Mouse (Mus musculus): ENCODE results near the gene Fam186a.
A peak's percentile ranks its signal among the peaks of the same experiment; 100 is the strongest.
"Not testable (repeated sequence)": the region's sequence is repeated elsewhere in the genome, so short reads cannot be mapped to it uniquely, and the experiment has no call there.

Gene Fam186a

DNA sequence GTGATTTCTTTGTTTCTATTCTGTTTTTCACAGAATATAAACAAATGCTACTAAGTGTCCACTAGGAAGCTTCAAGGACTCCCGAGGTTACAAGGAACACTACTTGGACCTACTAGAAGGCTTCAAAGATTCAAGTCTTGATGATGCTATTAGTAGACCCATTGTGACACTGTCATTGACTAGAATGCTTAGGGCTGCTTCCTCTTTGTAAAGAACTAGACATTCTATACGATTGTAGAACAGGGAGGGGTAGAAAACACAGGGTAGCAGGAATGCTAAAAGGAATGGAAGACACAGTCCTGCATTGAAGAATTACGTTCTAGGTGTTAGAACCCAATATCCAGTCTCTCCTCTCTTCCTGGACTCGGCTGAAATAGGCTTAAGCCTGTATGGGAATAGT is at the start of gene Fam186a:
Gene Fam186a, minus strand, starts transcription at position 101 of the 400 bp plus-strand sequence.
- DNase-seq: no peak

DNA sequence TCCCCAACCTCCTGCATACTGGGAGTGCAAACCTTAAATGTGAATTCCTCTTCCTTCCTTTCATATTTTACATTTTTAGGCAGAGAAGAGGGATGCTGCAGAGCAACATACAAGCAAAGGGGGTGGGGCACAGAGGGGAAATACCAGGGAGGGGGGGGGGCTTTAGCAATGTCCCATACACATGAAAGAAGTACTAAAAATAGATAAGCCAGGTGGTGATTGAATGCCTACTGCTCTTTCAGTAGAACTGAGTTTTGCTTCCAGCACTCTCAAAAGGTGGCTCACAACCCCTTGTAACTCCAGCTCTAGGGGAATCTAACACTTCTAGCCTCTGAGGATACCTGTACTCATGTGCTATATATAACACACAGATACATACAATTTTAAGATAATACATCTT is 39.3 kb upstream of the Fam186a start:
- no peak for DNase-seq

GRCm38 (mm10) chr15:100004677-100005273 is 37.9 kb upstream of the Fam186a start:
- DNase-seq: no peak

DNA sequence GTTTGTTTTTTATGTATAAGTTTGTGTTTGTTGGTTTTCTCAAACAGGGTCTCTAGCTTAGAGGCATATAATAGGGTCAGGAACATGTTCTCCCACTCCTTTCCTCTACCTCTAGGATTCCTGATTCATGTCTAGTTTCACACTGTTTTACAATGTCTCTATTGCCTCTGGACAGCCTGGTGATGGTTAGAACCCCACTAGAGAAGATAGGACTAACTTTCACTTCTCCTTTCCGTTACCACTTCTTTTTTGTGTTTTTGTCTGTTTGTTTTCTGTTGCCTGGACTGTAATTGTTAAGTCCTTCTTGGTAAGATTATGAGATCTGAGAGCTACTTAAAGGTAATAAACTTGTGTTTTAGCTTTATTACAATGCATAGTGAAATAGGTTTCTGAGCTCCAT is 32.5 kb upstream of the Fam186a start:
- no peak for DNase-seq

DNA sequence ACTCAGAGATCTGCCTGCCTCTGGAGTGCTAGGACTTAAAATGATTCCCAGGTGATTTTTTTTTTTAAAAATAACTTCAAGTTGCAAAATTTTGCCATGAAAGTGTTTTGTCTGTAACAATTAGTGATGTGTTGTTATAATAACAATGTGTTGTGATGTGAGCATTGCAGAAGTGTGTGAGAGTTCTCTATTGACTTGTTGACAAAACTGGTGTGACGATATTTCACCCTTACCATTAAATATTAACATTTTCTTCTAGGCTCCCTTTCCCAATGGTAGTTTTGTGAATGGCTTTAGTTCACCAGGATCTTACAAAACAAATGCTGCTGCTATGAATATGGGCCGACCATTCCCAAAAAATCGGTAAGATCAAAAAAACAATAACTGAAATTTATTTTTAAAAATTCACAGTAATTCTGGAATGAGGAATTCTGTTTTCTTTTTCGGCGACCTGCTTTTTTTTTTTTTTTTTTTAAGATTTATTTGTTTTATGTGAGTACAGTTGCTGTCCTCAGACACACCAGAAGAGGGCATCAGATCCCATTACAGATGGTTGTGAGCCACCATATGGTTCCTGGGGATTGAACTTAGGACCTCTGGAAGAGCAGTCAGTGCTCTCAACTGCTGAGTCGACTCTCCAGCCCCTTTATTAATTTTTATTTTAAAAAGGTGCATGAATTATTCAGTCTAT is 30.4 kb upstream of the Fam186a start:
- no peak for DNase-seq

GRCm38 (mm10) chr15:99993100-99993499 is 26.2 kb upstream of the Fam186a start:
- no peak for DNase-seq

GRCm38 (mm10) chr15:99979715-99980114 is 12.9 kb upstream of the Fam186a start:
- DNase-seq: no peak

DNA sequence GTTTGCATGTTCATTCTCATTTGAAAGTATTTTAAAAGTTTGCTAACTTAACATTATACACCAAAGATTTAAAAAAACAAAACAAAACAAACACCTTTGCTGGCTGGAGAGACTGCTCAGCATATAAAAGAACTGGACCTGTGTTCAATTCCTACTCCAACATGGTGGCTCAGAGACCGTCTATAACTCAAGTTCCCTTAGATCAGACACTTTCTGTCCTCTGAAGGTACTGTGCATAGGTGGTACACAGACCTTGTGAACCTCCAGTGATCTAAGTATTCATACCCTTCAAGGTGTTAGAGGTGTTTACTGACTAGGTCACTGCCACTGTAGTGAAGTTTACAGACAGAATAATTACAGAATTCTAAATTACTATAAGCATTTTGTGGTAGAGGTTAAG is 12.4 kb upstream of the Fam186a start:
- no peak for DNase-seq

DNA sequence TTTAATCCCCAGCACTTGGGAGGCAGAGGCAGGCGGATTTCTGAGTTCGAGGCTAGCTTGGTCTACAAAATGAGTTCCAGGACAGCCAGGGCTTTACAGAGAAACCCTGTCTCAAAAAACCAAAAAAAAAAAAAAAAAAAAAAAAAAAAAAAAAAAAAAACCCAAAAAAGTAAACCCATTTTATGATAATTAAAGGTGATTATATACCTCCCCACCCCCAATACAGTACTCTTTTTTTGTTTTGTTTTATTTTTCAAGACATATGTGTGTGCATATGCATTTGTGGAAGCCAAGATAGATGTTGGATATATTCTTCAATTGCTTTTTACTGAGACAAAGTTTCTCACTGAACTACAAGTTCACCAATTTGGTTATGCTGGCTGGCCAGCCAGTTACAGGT is 9.3 kb upstream of the Fam186a start:
- DNase-seq: not testable (repeated sequence)

DNA sequence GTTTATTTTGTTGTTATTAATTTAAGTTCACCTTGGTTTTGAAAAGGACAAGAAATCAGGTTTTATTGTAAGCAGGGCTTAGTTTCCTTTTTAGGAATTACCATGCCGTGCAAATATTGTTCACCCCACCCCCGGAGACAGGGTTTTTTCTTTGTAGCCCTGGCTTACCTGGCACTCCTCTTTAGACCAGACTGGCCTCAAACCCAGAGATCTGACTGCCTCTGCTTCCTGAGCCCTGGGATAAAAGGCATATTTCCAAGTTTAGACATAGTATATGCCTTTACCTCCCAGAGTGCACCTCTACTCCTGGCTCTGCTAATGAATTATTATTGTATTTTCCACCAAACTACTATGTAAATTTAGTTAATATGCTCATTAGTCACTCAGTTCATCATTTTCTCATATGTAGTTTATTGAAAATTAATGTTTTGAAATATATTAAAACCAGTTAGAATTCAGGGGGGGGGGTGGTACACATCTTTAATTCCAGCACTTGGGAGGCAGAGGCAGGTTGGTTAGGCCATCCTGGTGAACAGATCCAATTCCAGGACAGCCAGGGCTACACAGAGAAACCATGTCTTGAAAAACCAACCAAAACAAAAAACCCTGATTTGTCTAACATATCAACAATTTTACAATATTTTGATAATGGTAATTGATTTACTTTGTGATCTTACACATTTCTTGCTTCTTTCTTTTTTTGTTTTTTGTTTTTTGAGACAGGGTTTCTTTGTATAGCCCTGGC is 7.8 kb upstream of the Fam186a start:
- no peak for DNase-seq

GRCm38 (mm10) chr15:99972989-99973911 is 6.4 kb upstream of the Fam186a start:
- peak in 1 of 2 experiments; percentile 26 for DNase-seq

GRCm38 (mm10) chr15:99972361-99972988 is 5.6 kb upstream of the Fam186a start:
- DNase-seq: peak; percentile 96 to 98

GRCm38 (mm10) chr15:99970606-99971005 is 3.7 kb upstream of the Fam186a start:
- DNase-seq: no peak

GRCm38 (mm10) chr15:99969765-99970164 is 2.9 kb upstream of the Fam186a start, which contains the start of gene Larp4:
Larp4 (plus strand) TSS chr15:99970065.
- DNase-seq: not testable (repeated sequence)

DNA sequence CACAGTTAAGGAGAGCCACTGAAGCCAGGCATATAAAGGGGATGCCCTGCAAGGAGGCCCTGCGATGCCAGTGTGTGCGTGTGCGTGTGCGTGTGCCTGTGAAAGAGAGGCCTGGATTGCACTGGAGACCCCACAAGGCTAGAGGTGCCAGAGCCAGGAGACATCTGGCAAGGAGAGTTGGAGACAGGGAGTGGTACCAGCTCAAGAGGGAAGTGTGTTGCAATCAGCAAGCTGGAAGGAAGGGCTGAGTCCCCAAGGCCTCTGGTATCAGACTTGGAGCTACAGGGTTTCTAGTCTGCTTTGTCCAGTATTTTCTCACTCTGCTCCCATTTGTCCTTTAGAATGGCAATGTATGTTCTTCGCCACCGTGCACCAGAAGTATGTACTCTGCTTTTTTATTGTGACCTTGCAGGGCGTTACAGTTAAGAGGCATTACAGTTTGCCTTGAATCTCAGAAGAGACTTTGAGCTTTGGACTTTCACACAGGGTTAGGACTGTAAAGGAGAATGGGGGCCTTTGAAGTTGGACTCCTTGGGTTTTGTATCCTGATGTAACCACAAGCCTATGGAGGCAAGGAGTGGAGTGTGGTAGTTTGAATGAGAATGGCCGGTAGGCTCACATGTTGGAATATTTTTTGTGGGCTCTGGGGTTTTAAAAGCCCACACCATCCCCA is 1.6 kb downstream of the Fam186a start:
- DNase-seq: no peak

DNA sequence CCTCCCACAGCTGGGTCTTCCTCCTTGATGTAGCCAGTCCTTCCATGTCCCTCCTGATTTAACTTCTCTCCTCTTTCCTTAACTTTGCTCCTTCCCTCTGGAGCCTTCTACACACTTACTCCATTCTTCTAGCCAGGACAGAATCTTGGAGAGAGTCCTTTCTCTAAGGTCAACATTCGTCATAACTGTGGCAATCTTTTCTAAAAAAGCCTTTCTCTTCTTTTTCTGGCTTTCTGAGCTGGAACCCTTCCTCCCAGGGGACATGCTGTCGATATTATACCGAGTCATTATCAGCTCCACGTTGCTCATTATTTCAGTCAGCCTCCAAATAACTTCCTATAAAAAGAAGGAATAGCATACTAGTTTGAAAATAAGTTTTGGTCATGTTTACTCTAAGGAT is 11.5 kb downstream of the Fam186a start:
- no peak for DNase-seq

DNA sequence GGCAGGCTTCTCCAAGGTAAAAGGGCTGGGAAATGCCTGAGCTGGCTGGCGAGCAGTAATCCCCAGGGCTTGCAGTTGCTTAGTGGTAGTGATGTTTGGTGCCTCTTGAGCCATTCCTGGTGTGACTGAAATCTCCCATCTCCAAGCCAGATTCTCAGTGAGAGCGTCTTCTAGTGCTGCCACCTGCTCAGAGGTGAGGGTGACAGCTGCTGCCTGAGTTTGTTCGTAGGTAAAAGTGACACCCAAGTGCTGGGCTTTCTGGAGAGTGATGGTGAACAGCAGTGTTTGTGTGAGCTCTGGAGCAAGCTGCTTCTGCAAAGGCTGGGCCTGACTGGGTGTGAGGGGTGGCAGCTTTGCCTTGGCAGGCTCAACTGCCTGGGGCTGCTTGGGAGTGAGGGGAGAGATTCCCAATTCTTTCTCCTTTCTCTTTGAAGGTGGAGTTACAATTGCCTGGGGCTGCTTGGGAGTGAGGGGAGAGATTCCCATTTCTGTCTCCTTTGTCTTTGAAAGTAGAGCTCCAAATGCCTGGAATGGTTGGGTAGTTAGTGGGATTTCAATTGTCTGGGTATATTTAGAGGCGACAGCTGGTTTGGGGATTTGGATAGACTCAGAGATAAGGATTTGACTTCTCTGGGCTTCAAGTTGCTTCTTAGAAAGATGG is 25.8 kb downstream of the Fam186a start:
- no peak for DNase-seq

DNA sequence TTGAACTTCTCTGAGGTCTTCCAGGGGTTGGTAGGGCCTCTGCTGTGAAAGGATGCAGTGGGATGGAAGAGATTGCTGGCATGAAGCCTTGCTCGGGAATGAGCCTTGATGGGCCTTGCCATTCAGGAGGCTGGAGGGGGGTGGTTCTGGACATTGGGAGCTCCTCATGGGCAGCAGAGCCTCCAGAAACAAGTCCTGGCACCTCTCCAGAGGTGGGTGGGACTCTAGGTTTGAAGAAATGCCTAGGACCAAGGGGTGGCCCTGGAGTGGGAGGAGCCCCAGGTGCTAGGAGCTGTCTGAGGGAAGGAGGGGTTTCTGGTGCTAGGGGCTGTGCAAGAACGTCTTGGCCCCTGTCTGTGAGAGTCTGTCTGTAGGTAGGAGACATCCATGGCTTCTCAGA is 26.4 kb downstream of the Fam186a start:
- no peak for DNase-seq

- DNase-seq: no peak
Measured at GRCm38 (mm10) chr15:99937841-99938240, 29.0 kb downstream of the Fam186a start.

- DNase-seq: no peak
Measured at GRCm38 (mm10) chr15:99936659-99937058, 30.2 kb downstream of the Fam186a start.

DNA sequence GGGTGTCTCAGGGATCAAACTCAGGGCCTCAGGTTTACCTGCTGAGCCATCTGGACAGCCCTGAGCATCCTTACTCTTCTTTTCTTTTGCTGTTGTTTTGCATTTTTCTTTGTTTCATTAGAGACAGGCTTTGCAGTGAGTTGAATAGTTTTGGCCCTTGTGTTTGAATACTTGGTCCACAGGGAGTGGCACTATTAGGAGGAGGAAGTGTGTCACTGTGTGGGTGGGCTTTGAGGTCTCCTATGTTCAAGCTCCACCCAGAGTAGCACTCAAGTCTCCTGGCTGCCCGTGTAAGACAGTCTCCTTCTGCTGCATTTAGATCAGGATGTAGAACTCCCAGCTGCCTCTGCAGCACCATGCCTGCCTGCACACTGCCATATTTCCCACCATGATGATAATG is 32.4 kb downstream of the Fam186a start:
- no peak for DNase-seq

Data from cerebellum, adult 18-20 months (tissue).